ENCODE assay signal across 16 mouse cellular contexts in the genomic region with DNA sequence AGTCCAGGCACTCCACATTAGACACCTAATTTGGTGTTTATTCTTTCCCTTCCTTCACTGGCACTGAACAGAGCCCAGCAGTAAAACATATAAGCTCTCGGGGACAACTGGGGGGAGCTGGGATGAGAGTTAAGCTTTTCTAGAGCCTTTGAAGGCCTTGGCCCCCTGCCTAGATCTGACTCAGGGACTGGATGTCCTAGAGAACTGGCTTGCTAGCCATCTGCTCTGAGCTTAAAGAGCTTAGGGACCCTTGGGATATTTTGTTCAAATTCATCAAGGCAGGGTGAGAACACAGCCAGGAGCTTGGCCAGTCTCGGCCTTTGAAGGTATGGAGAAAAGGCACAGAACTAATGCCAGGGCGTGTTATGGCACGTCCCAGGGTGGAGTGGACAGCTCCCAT. TPM values are rescaled to one million over a fixed set of nuclear protein-coding genes. Genes with fewer than 3 reads are reported as not detected.
DNase-seq lines count a peak whose midpoint lies in the region; ATAC-seq lines count a peak whose summit lies in the region.
"Had no signal": no experiment of that assay in that cellular context is flagged by ENCODE, and none has a peak within 500 bp of the region (broad histone marks: within the 10 kb centered on the region; RNA-seq: fewer than 3 reads in every experiment).

No protein-coding gene starts in this region.

- H3K9ac ChIP-seq in lung, embryonic 16.5 days (ENCODE audit: low read length), result no peak overlapping the region
- H3K9ac ChIP-seq: embryonic facial prominence, embryonic 13.5 days; forebrain, postnatal 0 days; heart, embryonic 13.5 days; hindbrain, embryonic 14.5 days had no signal

- H3K4me3 ChIP-seq in lung, embryonic 16.5 days (ENCODE audit: low read length), result no peak overlapping the region
- H3K4me3 ChIP-seq: embryonic facial prominence, embryonic 13.5 days; heart, embryonic 13.5 days; layer of hippocampus, adult 2 months; midbrain, embryonic 10.5 days had no signal

- H3K27ac ChIP-seq in lung, embryonic 16.5 days (ENCODE audit: low read length), result no peak overlapping the region
- H3K27ac ChIP-seq: embryonic facial prominence, embryonic 13.5 days; heart, embryonic 13.5 days; hindbrain, embryonic 14.5 days; layer of hippocampus, adult 2 months; midbrain, embryonic 10.5 days had no signal

- 68% methylated on average over 4 of the region's 4 CpGs for WGBS in lung, embryonic 16.5 days

- no peaks in the 10 kb centered on the region for H3K36me3 ChIP-seq in lung, embryonic 16.5 days (ENCODE audit: control insufficient read depth, insufficient read depth, low read length)
- H3K36me3 ChIP-seq: embryonic facial prominence, embryonic 13.5 days; heart, embryonic 13.5 days; midbrain, embryonic 10.5 days had no signal

- H3K4me1 ChIP-seq in lung, embryonic 16.5 days (replicated peaks; ENCODE audit: control insufficient read depth, insufficient read depth, low read length), result no peaks in the 10 kb centered on the region

- peak; percentile 49 for ATAC-seq in lung, embryonic 16.5 days (ENCODE audit: low read depth)
- ATAC-seq: forebrain, postnatal 0 days had no signal

- H3K9me3 ChIP-seq in lung, embryonic 16.5 days (ENCODE audit: control insufficient read depth, low read length), result no peaks in the 10 kb centered on the region
- H3K9me3 ChIP-seq: embryonic facial prominence, embryonic 13.5 days; heart, embryonic 13.5 days; midbrain, embryonic 10.5 days had no signal

- peak; percentile 79 to 84 for DNase-seq in adrenal gland, adult (ENCODE audit: inconsistent age in 2 of 2, low spot score in 1 of 2)
- no peak for DNase-seq in adrenal gland, postnatal 4 days (ENCODE audit: low spot score in 2 of 2)
- DNase-seq in lung, adult 18-20 months, result no peak
- DNase-seq in fat pad, adult 2 months (ENCODE audit: extremely low read depth, low read depth, low spot score), result peak; percentile 52
- DNase-seq in skeletal muscle tissue, adult 2 months (ENCODE audit: low read depth, low spot score), result peak; percentile 52
- DNase-seq in c-Kit-positive CD71-positive TER-119-positive erythroid progenitor cells, embryonic 14.5 days (ENCODE audit: low spot score), result no peak
- no peak for DNase-seq in kidney, postnatal 14 days
- DNase-seq: cerebellum, postnatal 36 days; forebrain, postnatal 0 days; right cerebral cortex, postnatal 25 days had no signal

- no peaks in the 10 kb centered on the region for H3K27me3 ChIP-seq in lung, embryonic 16.5 days (ENCODE audit: control insufficient read depth, insufficient read depth, low read depth, low read length)

- H3K4me2 ChIP-seq in lung, embryonic 16.5 days (ENCODE audit: low read depth, low read length), result no peak overlapping the region
- H3K4me2 ChIP-seq: embryonic facial prominence, embryonic 13.5 days; heart, embryonic 13.5 days; hindbrain, embryonic 14.5 days had no signal

RNA-seq across cellular contexts. Expression of gene Ercc6l, which starts 6.6 kb away (rescaled TPM):
- total RNA-seq in adrenal gland, postnatal 4 days (2021), result 1 to 10 TPM; 4.7 to 5.1 TPM
- polyA plus RNA-seq in lung, embryonic 16.5 days (2015; fragmentation: Nextera tagmentation; extraction: Ambion mirVana), result 15.7 and 16.8 TPM in 2 replicates

RNA-seq across cellular contexts. Expression of gene Rps4x, which starts 25.7 kb away (rescaled TPM):
- total RNA-seq in adrenal gland, postnatal 4 days (2021), result 1,000 to 10,000 TPM; 1,379 to 1,607 TPM
- 780 and 798 TPM in 2 replicates for polyA plus RNA-seq in lung, embryonic 16.5 days (2015; fragmentation: Nextera tagmentation; extraction: Ambion mirVana)

RNA-seq across cellular contexts. Expression of gene Pin4, which starts 44.3 kb away (rescaled TPM):
- 10 to 100 TPM; 39.8 to 45.8 TPM for total RNA-seq in adrenal gland, postnatal 4 days (2021)
- polyA plus RNA-seq in lung, embryonic 16.5 days (2015; fragmentation: Nextera tagmentation; extraction: Ambion mirVana), result 63.7 and 66.8 TPM in 2 replicates

Comparison
In these comparisons a context has a peak if more than half of its experiments do, and no peak if none do; other contexts are left out.
1. DNase-seq: peak in adrenal gland, adult (2 of 2), fat pad, adult 2 months (single experiment) and skeletal muscle tissue, adult 2 months (single experiment); none in adrenal gland, postnatal 4 days (0 of 2), lung, adult 18-20 months (0 of 2), c-Kit-positive CD71-positive TER-119-positive erythroid progenitor cells, embryonic 14.5 days (single experiment) and kidney, postnatal 14 days (single experiment).